Mouse (Mus musculus) heart, postnatal 0 days (tissue): ENCODE measurements around the gene Kcnk1. TPM values are rescaled to one million over a fixed set of nuclear protein-coding genes. Genes with fewer than 3 reads are reported as not detected.

Experiments used
- ATAC-seq: fragments of 200-750 bp; cut with Nextera tagmentation; 2 replicates; pipeline ENCODE4 v1.8.0; 2017; ENCODE audit warnings: low read depth, moderate number of reproducible peaks, moderate library complexity; ENCODE audit not compliant: insufficient read depth
- DNase-seq: peaks from one replicate; pipeline ENCODE4 v3.0.0-alpha.2; 2016; ENCODE audit warnings: low spot score
- H3K27ac ChIP-seq: fragments of 300-500 bp; sonication (generic); 2 replicates; pipeline ENCODE4 v1.5.1; 2014; ENCODE audit warnings: low read depth, mild to moderate bottlenecking
- H3K27me3 ChIP-seq: fragments of 300-500 bp; sonication (generic); 2 replicates; pipeline ENCODE4 v1.6.1; 2014; ENCODE audit warnings: low read length, mixed read lengths; ENCODE audit not compliant: control insufficient read depth, insufficient read depth
- H3K36me3 ChIP-seq: fragments of 300-500 bp; sonication (generic); replicated peaks from 2 replicates; pipeline ENCODE4 v1.6.1; 2014; ENCODE audit warnings: low read length, mixed read lengths; ENCODE audit not compliant: control insufficient read depth, insufficient read depth
- H3K4me1 ChIP-seq: fragments of 300-500 bp; sonication (generic); 2 replicates; pipeline ENCODE4 v1.6.1; 2014; ENCODE audit warnings: antibody characterized with exemption; ENCODE audit not compliant: control insufficient read depth, insufficient read depth
- H3K4me2 ChIP-seq: fragments of 300-500 bp; sonication (generic); 2 replicates; pipeline ENCODE4 v1.6.1; 2014; ENCODE audit warnings: low read depth, mild to moderate bottlenecking, low read length, moderate library complexity
- H3K4me3 ChIP-seq: fragments of 300-500 bp; sonication (generic); 2 replicates; pipeline ENCODE4 v1.5.1; 2014; ENCODE audit warnings: low read depth, low read length
- H3K9ac ChIP-seq: fragments of 300-500 bp; sonication (generic); replicated peaks from 2 replicates; pipeline ENCODE4 v1.6.1; 2014; ENCODE audit warnings: low read depth, low read length, mixed read lengths
- H3K9me3 ChIP-seq: fragments of 300-500 bp; sonication (generic); replicated peaks from 2 replicates; pipeline ENCODE4 v1.6.1; 2016; ENCODE audit warnings: low read length; ENCODE audit not compliant: control insufficient read depth
- CTCF ChIP-seq: IDR thresholded peaks from 2 replicates; pipeline ENCODE4 v1.5.1; 2016; ENCODE audit warnings: antibody characterized with exemption, control low read depth, low read depth
- EP300 ChIP-seq: IDR thresholded peaks from 2 replicates; pipeline ENCODE4 v1.6.1; 2016; ENCODE audit warnings: antibody characterized with exemption, low read depth
- WGBS: fragments of 180-500 bp; shearing (Covaris S2); extraction: QIAGEN DNeasy Blood & Tissue Kit; methylation state at CpG from one replicate; pipeline ENCODE4 v1.1.7; 2014; 5-methylcytosine and 5-hydroxymethylcytosine counted together
- polyA plus RNA-seq: library from polyadenylated mRNA; unstranded; fragments of >200 nt; fragmentation: Nextera tagmentation; extraction: Ambion mirVana; gene quantifications from 2 replicates; pipeline ENCODE4 v1.2.1, GENCODE M21; 2015
- total RNA-seq: library from RNA; depleted of rRNA; stranded (reverse); fragments of >200 nt; gene quantifications from 2 replicates; pipeline ENCODE4 v1.2.3, GENCODE M21; 2014; ENCODE audit warnings: low replicate concordance

The Kcnk1 gene
- total and polyA plus RNA-seq, 2 experiments from 2014 or later, result 0.55 to 10.5 TPM

- ATAC-seq (no peak), DNase-seq (no peak)
- Histone ChIP-seq H3K4me2 (no peak overlapping the region), H3K9ac (no peak overlapping the region), H3K36me3 (no peaks in the 10 kb centered on the region), H3K27ac (no peak overlapping the region), H3K4me1 (no peaks in the 10 kb centered on the region), H3K4me3 (no peak overlapping the region), H3K9me3 (no peaks in the 10 kb centered on the region), H3K27me3 (no peaks in the 10 kb centered on the region)
- WGBS, result 69% methylated on average over 6 of the region's 6 CpGs
- TF ChIP-seq EP300 (no peak), CTCF (no peak)
These were observed 37.8 kb downstream of the Kcnk1 start for GRCm38 (mm10) chr8:126032776-126033175.

- DNase-seq, result no peak
- Histone ChIP-seq H3K4me1 (no peaks in the 10 kb centered on the region), H3K36me3 (no peaks in the 10 kb centered on the region), H3K9me3 (no peaks in the 10 kb centered on the region), H3K27me3 (no peaks in the 10 kb centered on the region), H3K9ac (no peak overlapping the region), H3K27ac (no peak overlapping the region), H3K4me2 (no peak overlapping the region), H3K4me3 (no peak overlapping the region)
- no peak for TF ChIP-seq CTCF
- no peak for TF ChIP-seq EP300
- WGBS, result 88% methylated on average over 4 of the region's 4 CpGs
- no peak for ATAC-seq
These were observed 40.1 kb downstream of the Kcnk1 start for GRCm38 (mm10) chr8:126035046-126035445.

- no peak for ATAC-seq
- WGBS, result 77% methylated on average over 5 of the region's 5 CpGs
- H3K27ac ChIP-seq, result no peak overlapping the region
- H3K9ac ChIP-seq, result no peak overlapping the region
- TF ChIP-seq CTCF (no peak), EP300 (no peak)
- no peaks in the 10 kb centered on the region for H3K4me1 ChIP-seq
- H3K4me3 ChIP-seq, result no peak overlapping the region
- H3K9me3 ChIP-seq, result no peaks in the 10 kb centered on the region
- no peaks in the 10 kb centered on the region for H3K27me3 ChIP-seq
- no peaks in the 10 kb centered on the region for H3K36me3 ChIP-seq
- no peak for DNase-seq
- H3K4me2 ChIP-seq, result no peak overlapping the region
These were observed 41.4 kb downstream of the Kcnk1 start for GRCm38 (mm10) chr8:126036340-126036739.

- ATAC-seq (no peak), DNase-seq (no peak)
- Histone ChIP-seq H3K9ac (no peak overlapping the region), H3K27me3 (0 out of 2 replicates have a peak, but pooled peaks cover 4% of the 10 kb centered on the region), H3K4me1 (no peaks in the 10 kb centered on the region), H3K27ac (no peak overlapping the region), H3K36me3 (no peaks in the 10 kb centered on the region), H3K4me3 (no peak overlapping the region), H3K9me3 (no peaks in the 10 kb centered on the region), H3K4me2 (no peak overlapping the region)
- TF ChIP-seq EP300, result no peak
- no peak for TF ChIP-seq CTCF
- 79% methylated on average over 4 of the region's 4 CpGs for WGBS
These were observed 50.8 kb downstream of the Kcnk1 start for GRCm38 (mm10) chr8:126045751-126046150.

- WGBS, result 64% methylated on average over 4 of the region's 4 CpGs
- no peak overlapping the region for H3K4me3 ChIP-seq
- no peaks in the 10 kb centered on the region for H3K9me3 ChIP-seq
- no peaks in the 10 kb centered on the region for H3K4me1 ChIP-seq
- TF ChIP-seq CTCF, result no peak
- TF ChIP-seq EP300, result no peak
- H3K36me3 ChIP-seq, result no peaks in the 10 kb centered on the region
- no peak overlapping the region for H3K9ac ChIP-seq
- DNase-seq (no peak), ATAC-seq (no peak)
- no peak overlapping the region for H3K4me2 ChIP-seq
- H3K27me3 ChIP-seq, result no peaks in the 10 kb centered on the region
- no peak overlapping the region for H3K27ac ChIP-seq
These were observed 58.9 kb downstream of the Kcnk1 start for GRCm38 (mm10) chr8:126053911-126054310.

GRCm38 (mm10) chr8:126058876-126059275, 63.9 kb downstream of the Kcnk1 start:
- Histone ChIP-seq H3K27ac (no peak overlapping the region), H3K9ac (no peak overlapping the region), H3K36me3 (no peaks in the 10 kb centered on the region), H3K9me3 (no peaks in the 10 kb centered on the region), H3K4me1 (no peaks in the 10 kb centered on the region), H3K27me3 (no peaks in the 10 kb centered on the region), H3K4me3 (no peak overlapping the region), H3K4me2 (no peak overlapping the region)
- ATAC-seq (no peak), DNase-seq (no peak)
- 73% methylated on average over 4 of the region's 4 CpGs for WGBS
- TF ChIP-seq EP300 (no peak), CTCF (no peak)
